Mouse (Mus musculus): Measurements from ENCODE around the gene Mpv17.

The Mpv17 gene

DNA sequence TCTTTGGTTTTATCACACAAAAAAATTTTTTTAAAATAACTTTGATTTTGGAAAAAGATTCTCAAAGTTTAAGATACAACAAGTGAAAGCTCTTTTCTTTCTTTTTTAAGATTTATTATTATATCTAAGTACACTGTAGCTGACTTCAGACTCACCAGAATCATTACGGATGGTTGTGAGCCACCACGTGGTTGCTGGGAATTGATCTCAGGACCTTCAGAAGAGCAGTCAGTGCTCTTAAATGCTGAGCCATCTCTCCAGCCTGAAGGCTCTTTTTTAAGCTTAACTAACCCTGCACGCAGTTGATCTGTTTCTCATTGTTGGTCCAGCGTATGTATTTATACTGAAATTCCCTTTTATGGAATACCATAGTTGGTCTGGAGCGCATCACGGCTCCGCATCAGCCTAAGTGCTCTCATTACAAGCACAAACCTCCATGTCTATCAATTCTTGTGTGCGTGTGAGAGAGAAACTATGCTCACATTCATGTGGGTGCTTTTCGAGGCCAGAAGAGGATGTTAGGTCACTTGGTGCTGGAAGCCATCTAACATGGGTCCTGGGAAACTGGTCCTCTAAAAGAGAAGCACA lies 27.2 kb upstream of the Mpv17 start:
- no peak for DNase-seq

DNA sequence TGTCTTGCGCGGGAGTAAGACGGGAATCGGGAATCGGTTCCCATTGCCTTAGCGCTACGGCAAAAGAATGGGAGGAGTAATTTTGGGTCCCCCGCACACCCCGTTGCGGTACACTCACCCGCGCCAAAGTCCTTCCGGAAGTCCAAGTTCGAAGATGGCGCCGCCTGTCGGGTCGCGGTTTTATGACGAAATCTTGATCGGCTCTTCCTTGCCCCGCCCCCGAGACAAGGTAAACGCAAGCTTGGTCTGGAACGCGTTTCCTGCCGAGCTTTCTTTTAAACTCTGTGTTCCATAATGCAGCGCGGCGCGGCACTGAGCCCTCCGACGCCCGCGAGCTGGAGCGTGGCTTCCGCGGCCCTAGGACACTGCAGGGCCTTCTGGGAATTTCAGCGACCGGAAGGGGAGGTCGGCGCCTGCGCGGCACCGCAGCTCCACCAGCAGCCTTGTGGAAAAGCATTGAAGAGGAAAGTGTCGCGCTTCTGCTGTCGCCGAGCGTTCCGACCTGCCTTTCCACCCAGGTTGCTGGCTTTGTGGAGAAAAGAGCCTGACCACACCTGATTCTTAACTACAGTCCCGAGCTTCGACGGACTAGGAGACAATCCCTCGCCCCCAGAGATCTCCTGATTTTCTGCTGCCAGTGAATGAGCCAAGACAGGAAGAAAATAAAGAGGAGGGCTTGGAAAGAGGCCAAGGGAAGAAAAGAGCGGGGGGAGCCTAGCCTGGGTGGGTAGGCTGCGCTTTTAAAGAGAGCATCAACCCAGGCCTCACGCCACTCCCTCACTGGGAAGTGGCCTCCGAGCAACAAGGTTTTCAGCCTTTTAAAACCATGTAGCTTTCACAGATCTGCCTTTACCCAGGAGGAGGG lies 25.9 kb upstream of the Mpv17 start, which contains the start of the genes Gm29609 and Gtf3c2:
Gene Gm29609, minus strand, starts transcription at position 146 of the 865 bp plus-strand sequence.
Gene Gtf3c2, minus strand, starts transcription at position 379 of the 865 bp plus-strand sequence.
- DNase-seq = peak; percentile 89 to 94

DNA sequence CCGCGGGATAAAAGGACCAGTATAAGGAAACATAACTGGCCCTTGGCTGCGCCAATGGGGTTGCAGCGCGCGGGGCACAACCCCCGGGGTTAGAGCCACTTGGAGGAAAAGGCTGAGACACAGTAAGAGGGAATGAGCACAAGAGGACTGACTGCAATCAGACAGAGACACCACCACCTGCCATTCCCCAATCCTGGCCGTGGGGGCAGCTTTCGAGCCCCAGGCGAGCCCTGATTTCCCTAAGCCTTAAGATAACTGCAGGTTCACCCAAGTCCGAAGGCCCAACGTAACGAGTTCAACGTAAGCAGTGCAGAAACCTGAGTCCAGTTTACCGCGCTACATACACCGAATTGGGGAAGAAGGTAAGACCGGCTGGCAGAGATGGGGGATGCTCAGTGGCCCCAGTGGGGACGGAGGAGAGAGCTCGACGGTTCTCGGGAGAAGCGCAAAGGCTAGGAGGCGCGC lies 25.3 kb upstream of the Mpv17 start:
- no peak for DNase-seq

DNA sequence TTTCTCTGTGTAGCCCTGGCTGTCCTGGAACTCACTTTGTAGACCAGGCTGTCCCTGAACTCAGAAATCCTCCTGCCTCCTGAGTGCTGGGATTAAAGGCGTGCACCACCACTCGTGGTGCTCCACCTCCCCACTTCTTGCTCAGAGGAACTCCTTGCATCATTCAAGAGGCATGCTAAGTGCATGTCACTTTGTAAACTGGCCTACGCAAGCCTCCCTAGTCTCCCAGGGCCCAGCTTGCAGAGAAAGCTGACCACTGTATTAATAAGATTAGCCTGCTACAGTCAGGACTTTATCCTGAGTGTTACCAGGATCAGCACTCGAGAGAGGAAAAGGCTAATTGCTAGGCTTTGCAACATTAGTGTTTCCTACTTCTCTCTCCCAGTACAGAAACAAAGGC lies 14.6 kb upstream of the Mpv17 start:
- DNase-seq = no peak

DNA sequence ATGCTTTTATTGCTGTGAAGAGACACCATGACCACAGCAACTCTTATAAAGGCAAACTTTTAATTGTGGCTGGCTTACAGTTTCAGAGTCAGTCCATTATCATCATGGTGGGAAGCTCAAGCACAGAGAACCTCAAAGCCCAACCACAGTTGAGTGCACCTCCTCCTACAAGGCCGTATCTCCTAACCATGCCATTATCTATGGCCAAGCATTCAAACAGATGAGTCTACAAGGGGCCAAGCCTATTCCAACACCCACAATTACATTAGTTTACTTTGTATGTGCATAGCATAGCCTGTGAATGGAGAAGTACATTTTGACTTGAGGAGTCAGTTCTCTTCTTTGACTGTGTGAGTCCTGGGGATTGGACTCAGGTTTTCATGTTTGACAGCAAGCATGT lies 10.8 kb upstream of the Mpv17 start:
- no peak for DNase-seq

DNA sequence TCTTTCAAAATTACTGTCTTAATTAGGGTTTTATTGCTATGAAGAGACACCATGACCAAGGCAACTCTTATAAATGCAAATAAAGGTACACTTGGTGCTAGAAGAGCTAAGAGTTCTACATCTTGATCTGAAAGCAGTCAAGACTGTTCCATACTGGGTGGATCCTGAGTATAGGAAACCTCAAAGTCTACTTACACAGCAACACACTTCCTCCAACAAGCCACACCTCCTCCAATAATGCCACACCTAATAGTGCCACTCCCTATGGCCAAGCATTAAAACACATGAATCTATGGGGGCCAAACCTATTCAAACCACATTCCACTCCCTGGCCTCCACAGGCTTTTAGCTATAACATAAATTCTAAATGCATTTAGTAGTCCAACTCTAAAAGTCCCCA lies 8.4 kb upstream of the Mpv17 start:
- no peak for DNase-seq

DNA sequence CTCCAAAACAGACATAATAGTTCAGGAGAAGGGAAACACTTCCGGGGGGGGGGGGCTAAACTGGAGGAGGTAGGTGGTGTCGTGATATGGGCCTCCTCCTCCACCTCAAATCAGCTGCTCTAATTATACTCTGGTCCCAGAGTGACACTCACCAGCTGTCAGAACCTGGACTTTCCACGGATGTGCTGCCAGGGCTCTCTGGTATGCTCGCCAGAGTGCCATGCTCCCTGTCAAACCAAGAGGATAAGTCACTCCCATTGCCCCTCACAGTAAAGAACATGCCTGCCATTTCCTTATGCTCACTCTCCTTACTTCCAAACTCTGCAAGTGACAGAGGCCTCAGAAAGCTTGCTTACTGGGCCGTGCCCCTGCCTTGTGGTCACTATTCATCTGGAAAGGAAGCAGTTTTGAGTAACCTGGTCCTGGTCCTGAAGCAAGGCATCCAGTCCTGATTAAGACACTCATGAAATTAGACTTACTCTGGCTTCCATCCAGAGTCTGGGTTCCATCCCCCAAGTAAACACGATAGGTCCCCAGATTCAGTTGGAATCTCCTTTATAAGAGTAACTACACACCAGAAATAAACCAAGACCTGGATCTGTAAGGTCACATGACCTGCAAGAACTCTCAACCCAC lies 417 bp downstream of the Mpv17 start:
- no peak for DNase-seq

DNA sequence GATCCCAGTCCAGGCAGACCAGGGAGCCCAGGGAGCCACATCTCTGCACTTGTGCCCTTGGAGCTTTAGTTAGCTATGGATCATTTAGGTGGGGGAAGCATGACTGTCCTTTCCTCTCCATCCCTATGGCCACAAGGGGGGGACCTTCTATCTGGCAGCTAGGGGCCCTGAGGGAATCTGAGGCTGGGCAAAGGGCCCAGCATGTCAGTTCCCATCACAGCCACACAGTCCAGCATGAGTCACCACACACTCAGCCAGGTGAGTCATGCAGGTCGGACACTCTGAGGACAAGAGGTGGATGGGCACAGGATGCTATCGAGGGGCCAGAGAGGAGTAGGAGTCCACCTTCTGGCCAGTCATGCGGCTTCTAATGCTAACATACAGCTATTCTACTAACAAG lies 2.3 kb downstream of the Mpv17 start:
- DNase-seq = no peak

DNA sequence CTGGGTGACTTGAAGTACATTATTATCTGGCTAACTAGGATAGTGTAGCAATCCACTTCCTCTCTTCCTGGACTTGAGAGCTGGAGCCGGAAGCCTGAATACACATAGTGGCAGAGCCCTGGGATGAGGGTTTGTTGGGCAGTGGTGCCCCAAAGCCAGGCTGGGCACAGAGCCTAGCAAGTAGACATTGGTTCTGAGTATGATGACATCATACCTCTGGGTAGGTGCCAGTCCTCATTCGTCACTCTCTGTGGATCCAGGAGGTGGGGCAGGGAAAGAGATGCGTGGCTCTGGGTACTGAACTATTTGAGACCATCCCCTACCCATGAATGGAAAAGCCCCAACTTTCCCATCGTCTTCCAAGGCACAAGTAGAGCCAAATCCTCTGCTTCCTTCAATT lies 4.3 kb downstream of the Mpv17 start:
- no peak for DNase-seq

DNA sequence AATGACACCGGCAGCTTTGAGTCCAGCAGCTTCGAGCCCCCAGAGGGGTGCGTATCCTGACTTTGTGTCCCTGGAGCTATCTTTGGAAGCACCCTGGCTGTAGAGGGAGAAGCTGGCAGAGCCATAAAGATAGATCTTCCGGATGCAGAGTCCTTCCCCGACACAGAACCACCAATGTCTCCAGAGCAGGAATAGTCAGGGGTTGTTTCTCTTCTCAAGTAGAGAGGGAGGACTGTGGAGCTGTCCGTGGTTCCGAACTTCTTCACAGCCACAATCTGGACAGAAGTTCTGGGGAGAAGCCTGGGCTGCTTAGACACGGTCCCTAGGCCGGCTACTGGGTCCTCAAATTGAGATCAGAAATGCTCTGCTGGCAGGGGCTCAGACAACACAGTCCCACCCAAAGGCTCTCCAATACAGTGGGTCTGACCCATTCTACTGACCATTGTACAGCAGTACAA lies 15.1 kb downstream of the Mpv17 start:
- no peak for DNase-seq

DNA sequence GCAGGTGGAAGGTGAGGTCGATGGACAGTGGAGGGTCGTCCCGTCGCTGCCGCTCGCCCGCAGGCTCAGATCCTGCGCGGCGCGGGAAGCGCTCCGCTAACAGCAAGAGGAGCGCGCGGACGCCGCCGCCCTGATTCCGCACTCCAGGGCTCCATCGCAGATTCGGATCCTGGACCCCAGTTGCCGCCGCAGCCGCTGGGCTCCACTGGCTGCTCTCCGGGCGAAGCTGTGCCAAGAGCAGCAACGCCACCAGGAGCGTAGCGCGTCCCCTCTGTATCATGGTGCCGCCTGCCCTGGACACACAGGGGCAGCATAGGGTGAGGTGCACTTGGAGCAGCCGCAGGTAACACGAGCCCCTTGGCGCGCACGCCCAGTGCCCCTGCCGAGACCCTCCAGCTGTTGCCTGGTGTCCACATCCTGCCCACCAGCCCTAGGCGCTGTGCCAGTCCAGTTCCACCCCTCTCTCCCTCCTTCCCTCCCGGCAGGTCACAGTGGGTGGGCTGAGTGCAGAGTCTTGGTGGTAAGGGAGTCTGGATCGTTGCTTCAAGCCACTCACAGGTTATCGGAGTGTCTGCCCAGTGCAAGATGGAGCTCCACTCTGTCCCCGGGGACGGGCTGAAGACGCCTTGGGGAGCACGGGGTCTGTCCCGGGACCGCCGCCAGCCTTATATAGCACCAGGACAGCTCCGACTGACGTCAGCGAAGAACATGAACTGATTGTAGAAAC lies 15.6 kb downstream of the Mpv17 start, which contains the start of gene Ucn:
Gene Ucn, minus strand, starts transcription at position 589 of the 727 bp plus-strand sequence.
- no peak for DNase-seq

DNA sequence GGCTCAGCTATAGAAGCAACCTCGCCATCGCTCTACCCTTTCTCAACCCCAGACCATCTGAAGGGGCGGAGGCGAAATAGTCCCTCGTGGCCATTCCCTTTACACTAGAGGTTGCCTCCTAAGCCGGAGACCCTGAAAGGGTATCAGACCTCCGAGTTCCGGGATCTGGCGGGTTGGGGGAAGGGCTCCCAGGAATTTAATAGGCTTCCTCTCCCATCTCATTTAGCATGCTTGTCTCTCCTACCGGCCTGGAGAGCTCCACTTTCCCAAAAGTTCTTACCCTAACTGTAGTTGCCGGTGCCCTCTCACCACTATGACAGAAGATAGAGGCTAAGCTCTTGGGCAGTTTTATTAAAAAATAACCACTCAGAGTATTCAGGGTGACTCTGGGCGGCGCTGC lies 16.4 kb downstream of the Mpv17 start:
- DNase-seq = no peak

DNA sequence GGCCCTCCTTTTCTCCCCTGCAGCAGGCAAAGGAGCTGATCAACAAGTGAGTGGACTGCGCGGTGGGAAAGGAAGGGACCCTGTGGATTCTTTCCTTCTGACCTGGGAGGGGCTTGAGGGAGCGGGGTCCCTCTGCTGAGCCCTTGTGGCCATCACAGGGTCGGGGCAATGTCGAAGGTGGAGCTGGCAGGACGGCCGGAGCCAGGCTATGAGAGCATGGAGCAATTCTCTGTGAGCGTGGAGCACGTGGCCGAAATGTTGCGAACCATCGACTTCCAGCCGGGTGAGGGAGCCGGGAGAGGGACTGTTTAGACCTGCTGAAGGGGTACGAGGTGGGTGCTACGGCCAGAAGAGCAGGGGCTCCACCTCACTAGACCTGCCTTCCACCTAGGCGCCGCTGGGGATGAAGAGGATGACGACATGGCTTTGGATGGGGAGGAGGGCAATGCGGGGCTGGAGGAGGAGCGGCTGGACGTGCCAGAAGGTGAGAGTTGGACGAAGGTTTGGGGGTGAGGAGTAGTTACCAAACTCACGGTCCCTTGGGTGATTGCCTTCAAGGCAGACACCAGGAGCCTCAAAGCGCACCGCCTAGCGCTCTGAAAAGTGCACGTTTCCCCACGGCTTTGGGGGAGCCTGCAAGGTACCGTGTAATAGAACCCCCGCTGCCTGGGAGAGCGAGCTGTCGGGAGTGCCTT lies 17.2 kb downstream of the Mpv17 start:
- DNase-seq = no peak

DNA sequence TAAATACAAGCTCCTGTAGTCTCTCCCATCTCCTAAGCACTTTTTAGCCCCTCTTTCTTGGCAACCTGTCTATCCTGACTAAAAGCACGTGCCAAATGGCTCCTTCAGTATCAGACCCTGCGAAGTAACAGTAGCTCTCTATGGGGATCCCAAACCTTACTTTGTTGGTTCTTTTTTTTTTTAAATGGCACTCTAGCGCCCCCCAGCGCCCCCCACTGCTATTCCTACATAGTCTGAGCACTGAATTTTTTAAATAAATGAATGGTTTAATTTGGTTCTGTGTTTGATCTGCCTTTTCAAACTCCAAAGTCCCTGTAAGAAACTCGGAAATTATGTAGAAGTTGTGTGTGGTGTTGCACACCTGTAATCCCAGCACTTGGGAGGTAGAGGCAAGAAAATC lies 28.0 kb downstream of the Mpv17 start:
- DNase-seq = no peak

DNA sequence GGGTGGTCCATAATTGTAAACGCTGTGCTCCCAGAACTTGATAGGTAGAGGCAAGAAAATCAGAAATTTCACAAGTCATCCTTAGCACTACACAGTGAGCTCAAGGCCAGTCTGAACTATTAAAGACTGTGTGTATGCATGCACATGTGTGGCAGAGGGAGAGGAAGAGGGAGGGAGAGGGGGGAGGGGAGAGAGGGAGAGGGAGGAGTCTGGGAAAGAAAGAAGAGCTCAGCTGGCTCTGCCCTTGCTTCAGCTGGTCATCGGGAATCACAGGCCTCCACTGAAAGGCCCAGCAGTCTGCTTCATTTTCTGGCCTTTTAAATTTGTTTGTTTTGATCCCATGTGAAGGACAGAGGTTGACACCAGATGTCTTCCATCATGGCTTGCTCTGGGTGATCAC lies 30.6 kb downstream of the Mpv17 start:
- DNase-seq = no peak

DNA sequence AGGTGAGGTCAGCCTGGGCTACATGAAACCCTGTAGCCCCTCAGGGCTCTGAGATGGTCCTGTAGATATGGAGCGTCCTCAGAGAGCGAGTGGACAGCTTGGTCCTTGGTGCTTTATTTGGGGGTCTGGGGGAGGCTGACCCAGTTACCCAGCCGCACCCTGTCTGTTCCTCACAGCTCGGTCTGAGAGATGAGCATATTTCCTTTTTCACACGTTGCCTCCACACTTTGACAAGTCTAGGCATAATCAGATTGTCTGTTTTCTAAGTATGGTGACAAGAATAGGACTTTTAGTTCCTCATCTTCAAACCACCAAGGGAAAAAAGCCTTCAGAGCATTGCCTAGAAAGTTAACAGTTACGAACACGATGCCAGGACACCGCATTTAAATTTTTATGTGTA lies 32.9 kb downstream of the Mpv17 start:
- no peak for DNase-seq

DNA sequence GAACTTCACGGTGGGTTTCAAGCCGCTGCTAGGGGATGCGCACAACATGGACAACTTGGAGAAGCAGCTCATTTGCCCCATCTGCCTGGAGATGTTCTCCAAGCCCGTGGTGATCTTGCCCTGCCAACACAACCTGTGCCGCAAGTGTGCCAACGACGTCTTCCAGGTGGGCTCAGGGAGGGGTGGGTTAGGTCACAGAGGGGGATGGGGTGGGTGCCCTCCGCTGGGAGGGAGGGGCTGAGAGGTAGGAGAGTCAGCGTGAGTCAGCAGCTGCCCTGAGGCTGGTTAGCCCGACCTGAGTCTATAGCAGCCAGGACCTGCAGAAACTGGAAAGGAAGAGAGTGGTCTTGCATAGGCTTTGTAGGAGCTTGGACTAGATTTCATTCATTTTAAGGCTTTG lies 37.1 kb downstream of the Mpv17 start:
- no peak for DNase-seq

DNA sequence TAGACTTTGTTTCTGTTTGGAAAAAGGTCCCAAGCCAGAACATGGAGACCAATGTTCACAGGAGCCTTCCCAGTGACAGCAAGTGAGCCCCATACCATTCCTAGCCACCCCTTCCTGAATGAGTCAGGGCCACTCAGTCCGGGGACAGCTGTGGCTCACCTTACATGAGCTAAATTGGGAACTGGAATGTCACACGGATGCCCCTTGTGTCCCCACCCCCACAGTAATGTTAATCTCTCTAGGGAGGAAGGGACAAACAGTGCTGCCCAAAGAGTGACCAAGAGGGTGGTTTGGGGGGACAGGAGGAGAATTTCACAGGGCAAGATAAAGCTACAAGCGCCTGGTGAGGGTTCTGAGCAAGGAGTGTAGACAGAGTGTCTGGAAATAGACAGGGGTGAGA lies 37.7 kb downstream of the Mpv17 start, which contains the start of gene Trim54:
Gene Trim54, plus strand, starts transcription at position 359 of the 400 bp plus-strand sequence.
- no peak for DNase-seq

DNA sequence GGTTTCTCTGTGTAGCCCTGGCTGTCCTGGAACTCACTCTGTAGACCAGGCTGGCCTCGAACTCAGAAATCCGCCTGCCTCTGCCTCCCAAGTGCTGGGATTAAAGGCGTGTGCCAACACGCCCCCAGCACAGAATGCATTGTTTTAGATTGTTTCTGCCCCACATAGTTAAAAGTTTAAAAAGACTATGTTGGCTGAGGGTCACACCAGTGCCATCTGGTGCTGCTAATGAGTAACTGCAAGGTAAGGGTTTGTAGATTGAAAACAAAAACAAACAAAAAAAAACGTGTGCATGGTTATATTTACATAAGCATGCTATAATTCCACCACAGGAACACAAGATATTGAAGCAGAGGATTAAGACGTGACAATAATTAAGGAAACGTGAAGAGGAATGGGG lies 43.3 kb downstream of the Mpv17 start:
- no peak for DNase-seq

DNA sequence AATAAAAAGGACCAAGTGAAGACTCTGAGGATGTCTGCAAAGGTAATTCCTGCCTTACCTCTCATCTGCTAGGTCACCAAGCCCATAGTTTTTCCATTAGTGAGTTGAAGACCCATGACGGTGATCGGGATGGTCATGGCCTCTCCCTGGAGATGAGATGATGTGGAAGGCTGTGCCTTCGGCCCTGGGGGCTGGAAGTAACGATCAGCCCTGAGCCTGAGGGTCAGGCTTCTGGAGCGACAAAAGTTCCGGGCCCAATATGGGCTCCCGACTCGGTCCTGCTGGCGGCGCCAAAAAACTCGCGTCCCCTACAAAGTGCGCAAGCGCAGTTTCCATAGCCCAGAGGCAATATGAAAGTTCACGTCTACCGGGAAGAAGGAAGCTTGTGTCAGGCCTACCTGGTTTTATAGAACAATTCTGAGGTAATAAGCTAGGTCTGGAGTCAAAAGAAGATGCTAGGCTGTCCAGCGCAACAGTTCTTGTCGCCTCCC lies 46.0 kb downstream of the Mpv17 start, which contains the start of gene Slc30a3:
Gene Slc30a3, minus strand, starts transcription at position 238 of the 491 bp plus-strand sequence.
- DNase-seq = no peak

DNA sequence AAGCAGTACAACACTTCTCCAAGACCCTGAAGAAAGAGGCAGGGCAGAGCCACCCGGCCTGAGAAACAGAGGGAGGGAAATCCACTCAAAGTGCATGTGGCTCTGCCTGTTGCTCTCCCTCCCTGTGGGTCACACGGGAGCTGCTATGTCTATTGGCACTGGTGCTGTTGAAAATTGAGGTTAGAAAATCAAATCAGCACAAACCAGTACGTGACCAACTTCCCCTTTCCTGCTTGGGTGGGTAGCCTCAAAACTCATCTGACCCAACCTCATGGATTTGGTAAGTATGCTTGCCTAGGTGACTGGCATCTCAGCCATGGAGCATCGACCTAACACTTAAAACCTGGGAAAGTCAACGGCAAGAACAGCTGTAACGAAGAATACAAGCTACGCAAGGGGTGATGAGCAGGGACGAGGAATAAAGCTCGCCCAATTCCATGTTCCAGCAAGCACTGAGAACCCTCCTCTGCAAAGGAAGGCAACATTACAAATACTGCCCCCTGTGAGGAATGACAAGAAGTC lies 48.2 kb downstream of the Mpv17 start, which contains the start of gene Dnajc5g:
Gene Dnajc5g, plus strand, starts transcription at position 472 of the 522 bp plus-strand sequence.
- DNase-seq = no peak
